Mouse (Mus musculus) frontal cortex, postnatal 14 days (tissue): ENCODE measurements around the gene Tcaf3.

Experiments used
- DNase-seq, 2 experiments: peaks; one replicate each; pipeline ENCODE4 v3.0.0; 2022; ENCODE audit warnings: low spot score in 2 of 2

Tcaf3 gene

GRCm38 (mm10) chr6:42542036-42543031 is 55.2 kb downstream of the Tcaf3 start:
- DNase-seq: no peak

GRCm38 (mm10) chr6:42540681-42541080 is 56.8 kb downstream of the Tcaf3 start:
- no peak for DNase-seq

- DNase-seq: no peak
Measured at GRCm38 (mm10) chr6:42539711-42540110, 57.8 kb downstream of the Tcaf3 start.
